Mouse (Mus musculus) MEL (cell line): ENCODE measurements around the gene Nacc2. TPM values are rescaled to one million over a fixed set of nuclear protein-coding genes. Genes with fewer than 3 reads are reported as not detected.

Experiments used
- DNase-seq: peaks from one replicate; pipeline ENCODE4 v3.0.0; 2011; ENCODE audit warnings: low read depth, low spot score
- H3K27ac ChIP-seq: 2 replicates; pipeline ENCODE4 v1.5.1; 2012; ENCODE audit warnings: low read depth, mild to moderate bottlenecking, control low read depth, low read length, moderate library complexity; ENCODE audit not compliant: control insufficient read depth
- H3K27me3 ChIP-seq, 2 experiments: fragments of 150-350 bp in 1 of 2; sonication (generic) in 1 of 2; 2 replicates each; pipeline ENCODE4 v1.6.1; 2012; ENCODE audit warnings: low read length in 2 of 2, mild to moderate bottlenecking in 2 of 2, improper control_type of control experiment in 1 of 2, moderate library complexity in 1 of 2; ENCODE audit not compliant: insufficient read depth in 2 of 2, control insufficient read depth in 1 of 2
- H3K36me3 ChIP-seq, 2 experiments: 2 replicates each; pipeline ENCODE4 v1.6.1; 2012 to 2014; ENCODE audit warnings: low read length in 2 of 2, improper control_type of control experiment in 1 of 2, inconsistent platforms in 1 of 2, mild to moderate bottlenecking in 1 of 2; ENCODE audit not compliant: insufficient read depth in 2 of 2, control insufficient read depth in 1 of 2
- H3K4me1 ChIP-seq, 2 experiments: fragments of 150-350 bp in 1 of 2; sonication (generic) in 1 of 2; 2 replicates each; pipeline ENCODE4 v1.6.1; 2012; ENCODE audit warnings: low read length in 2 of 2, improper control_type of control experiment in 1 of 2, mild to moderate bottlenecking in 1 of 2; ENCODE audit not compliant: insufficient read depth in 2 of 2, control insufficient read depth in 1 of 2
- H3K4me3 ChIP-seq, 2 experiments: fragments of 150-350 bp in 1 of 2; sonication (generic) in 1 of 2; 2 replicates each; pipeline ENCODE4 v1.5.1; 2012; ENCODE audit warnings: low read depth in 2 of 2, low read length in 2 of 2, mild to moderate bottlenecking in 2 of 2, moderate library complexity in 2 of 2, control low read depth in 1 of 2, improper control_type of control experiment in 1 of 2; ENCODE audit not compliant: control insufficient read depth in 1 of 2, insufficient read depth in 1 of 2
- H3K79me2 ChIP-seq: 2 replicates; pipeline ENCODE4 v1.6.1; 2012; ENCODE audit warnings: mild to moderate bottlenecking, low read length, moderate library complexity; ENCODE audit not compliant: control insufficient read depth, poor library complexity, insufficient read depth
- H3K9ac ChIP-seq: 2 replicates; pipeline ENCODE4 v1.6.1; 2012; ENCODE audit warnings: low read depth, mild to moderate bottlenecking, control low read depth, low read length, moderate library complexity; ENCODE audit not compliant: control insufficient read depth, poor library complexity, severe bottlenecking
- H3K9me3 ChIP-seq: fragments of 150-350 bp; sonication (generic); replicated peaks from 2 replicates; pipeline ENCODE4 v1.6.1; 2012; ENCODE audit warnings: mild to moderate bottlenecking, low read length, improper control_type of control experiment, moderate library complexity; ENCODE audit not compliant: insufficient read depth
- CHD1 ChIP-seq: IDR thresholded peaks from 2 replicates; pipeline ENCODE4 v1.6.1; 2012; ENCODE audit warnings: low read depth, mild to moderate bottlenecking, inconsistent platforms, low read length, improper control_type of control experiment
- CTCF ChIP-seq, 3 experiments: IDR thresholded peaks in 2 of 3; conservative IDR thresholded peaks in 1 of 3; 2 replicates each; pipeline ENCODE4 v1.5.1; 2011 to 2012; ENCODE audit warnings: low read length in 3 of 3, low read depth in 2 of 3, mild to moderate bottlenecking in 2 of 3, improper control_type of control experiment in 1 of 3, inconsistent platforms in 1 of 3, mixed read lengths in 1 of 3, moderate library complexity in 1 of 3; ENCODE audit not compliant: control insufficient read depth in 1 of 3, insufficient read depth in 1 of 3, poor library complexity in 1 of 3, severe bottlenecking in 1 of 3
- GABPA ChIP-seq: IDR thresholded peaks from 2 replicates; pipeline ENCODE4 v1.6.1; 2012; ENCODE audit warnings: low read depth, mild to moderate bottlenecking, inconsistent platforms, low read length, improper control_type of control experiment, moderate library complexity
- GATA1 ChIP-seq: IDR thresholded peaks from 2 replicates; pipeline ENCODE4 v1.6.1; 2011; ENCODE audit warnings: low read depth, low read length, improper control_type of control experiment
- HCFC1 ChIP-seq: IDR thresholded peaks from 2 replicates; pipeline ENCODE4 v1.6.1; 2012; ENCODE audit warnings: low read depth, mild to moderate bottlenecking, inconsistent platforms, low read length, improper control_type of control experiment, moderate library complexity
- MEF2A ChIP-seq: IDR thresholded peaks from 2 replicates; pipeline ENCODE4 v1.6.1; 2014; ENCODE audit warnings: low read depth, mild to moderate bottlenecking, inconsistent platforms, low read length, improper control_type of control experiment; ENCODE audit not compliant: poor library complexity, insufficient replicate concordance, severe bottlenecking; ENCODE audit errors: extremely low read depth
- MYC ChIP-seq: IDR thresholded peaks from 2 replicates; pipeline ENCODE4 v1.6.1; 2011; ENCODE audit warnings: low read depth, mild to moderate bottlenecking, low read length, improper control_type of control experiment, moderate library complexity
- NELFE ChIP-seq: IDR thresholded peaks from 2 replicates; pipeline ENCODE4 v1.6.1; 2011; ENCODE audit warnings: low read depth, low read length, improper control_type of control experiment
- NRF1 ChIP-seq: IDR thresholded peaks from 2 replicates; pipeline ENCODE4 v1.6.1; 2014; ENCODE audit warnings: low read depth, mild to moderate bottlenecking, inconsistent platforms, low read length, improper control_type of control experiment, moderate library complexity; ENCODE audit not compliant: poor library complexity, insufficient read depth, severe bottlenecking
- POLR2AphosphoS2 ChIP-seq: IDR thresholded peaks from 2 replicates; pipeline ENCODE4 v1.6.1; 2011; ENCODE audit warnings: low read length, improper control_type of control experiment
- TBP ChIP-seq: IDR thresholded peaks from 2 replicates; pipeline ENCODE4 v1.8.0; 2011; ENCODE audit warnings: low read depth, low read length, improper control_type of control experiment
- TCF12 ChIP-seq: IDR thresholded peaks from 2 replicates; pipeline ENCODE4 v1.6.1; 2014; ENCODE audit warnings: low read depth, mild to moderate bottlenecking, inconsistent platforms, low read length, improper control_type of control experiment, moderate library complexity
- USF2 ChIP-seq, 2 experiments: IDR thresholded peaks; 2 replicates each; pipeline ENCODE4 v1.6.1; 2011 to 2012; ENCODE audit warnings: improper control_type of control experiment in 2 of 2, low read length in 2 of 2, borderline replicate concordance in 1 of 2, inconsistent platforms in 1 of 2, low read depth in 1 of 2, mild to moderate bottlenecking in 1 of 2; ENCODE audit not compliant: insufficient read depth in 1 of 2
- ZC3H11A ChIP-seq: IDR thresholded peaks from 2 replicates; pipeline ENCODE4 v1.6.1; 2012; ENCODE audit warnings: low read depth, mild to moderate bottlenecking, inconsistent platforms, low read length, improper control_type of control experiment
- ZNF384 ChIP-seq: IDR thresholded peaks from 2 replicates; pipeline ENCODE4 v1.6.1; 2012; ENCODE audit warnings: low read depth, mild to moderate bottlenecking, inconsistent platforms, low read length, improper control_type of control experiment
- polyA plus RNA-seq, 2 experiments: library from polyadenylated mRNA; stranded (reverse) in 1 of 2; unstranded in 1 of 2; fragments of >175 nt in 1 of 2; fragments of >200 nt in 1 of 2; gene quantifications; 2 replicates each; pipeline versions ENCODE4 v1.2.1 to v1.2.4; 2012; ENCODE audit warnings: low replicate concordance in 2 of 2, low read depth in 1 of 2; ENCODE audit not compliant: insufficient read length in 2 of 2, insufficient read depth in 1 of 2, missing spikeins in 1 of 2
- total RNA-seq: library from RNA; depleted of rRNA; stranded (reverse); fragments of 300-350 nt; gene quantifications from 2 replicates; pipeline ENCODE4 v1.2.3, GENCODE M21; 2012; rRNA removed

The Nacc2 gene
- total and polyA plus RNA-seq, 3 experiments = 0.19 to 1.7 TPM; not detected in 1

DNA sequence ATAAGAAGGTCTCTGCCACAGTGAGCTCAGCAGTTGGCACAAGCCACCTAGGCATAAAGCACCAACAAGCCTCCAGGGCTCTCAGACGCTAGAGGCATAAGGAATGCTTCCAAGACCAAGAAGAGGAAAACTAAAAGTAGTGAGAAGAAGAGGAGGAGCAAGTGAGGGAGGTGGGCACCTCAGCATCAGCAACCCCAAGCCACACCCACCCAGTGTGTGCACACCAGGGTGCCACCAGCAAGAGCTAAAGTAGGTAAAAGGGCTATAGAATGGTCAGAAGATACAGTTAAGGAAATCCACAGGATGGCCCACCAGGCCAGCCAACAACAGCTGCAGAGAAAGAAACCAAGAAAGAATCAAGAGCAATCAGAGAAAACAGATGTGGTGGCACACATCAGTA, 111.6 kb downstream of the Nacc2 start:
- no peaks in the 10 kb centered on the region for H3K79me2 ChIP-seq
- peaks cover 7 to 13% of the 10 kb centered on the region in 2 experiments; a peak in 3 of 4 replicates for H3K4me1 ChIP-seq
- H3K9ac ChIP-seq = no peak overlapping the region
- TF ChIP-seq HCFC1 = no peak
- no peak for TF ChIP-seq USF2 (IDR thresholded peaks at IDR 0.05; ENCODE audit: borderline replicate concordance in 1 of 2, insufficient read depth in 1 of 2, low read depth in 1 of 2, low read length in 2 of 2)
- no peak for TF ChIP-seq ZNF384
- no peak for TF ChIP-seq NELFE
- no peak for TF ChIP-seq CTCF (IDR thresholded peaks at IDR 0.05 in 2 of 3, conservative IDR thresholded peaks at IDR 0.05 in 1 of 3; ENCODE audit: control insufficient read depth in 1 of 3, insufficient read depth in 1 of 3, low read depth in 2 of 3, low read length in 3 of 3, poor library complexity in 1 of 3, severe bottlenecking in 1 of 3)
- no peak for TF ChIP-seq MYC
- TF ChIP-seq POLR2AphosphoS2 = no peak
- no peak for TF ChIP-seq TBP
- no peak for TF ChIP-seq ZC3H11A
- no peak for TF ChIP-seq GABPA
- TF ChIP-seq MEF2A = no peak
- TF ChIP-seq GATA1 = no peak
- TF ChIP-seq NRF1 = no peak
- TF ChIP-seq TCF12 = no peak
- TF ChIP-seq CHD1 = no peak
- peaks cover 11 to 13% of the 10 kb centered on the region in 2 experiments for H3K36me3 ChIP-seq
- H3K9me3 ChIP-seq = no peaks in the 10 kb centered on the region
- DNase-seq = no peak
- no peak overlapping the region for H3K27ac ChIP-seq
- no peak overlapping the region for H3K4me3 ChIP-seq
- H3K27me3 ChIP-seq = no peaks in the 10 kb centered on the region

Other genes with a start within 250 kb of the Nacc2 start
- gene Camsap1, start 139.9 kb downstream of the Nacc2 start, total RNA-seq = 19.5 and 24.2 TPM in 2 replicates
- 10 to 100 TPM; 25.8 to 30.2 TPM for gene Camsap1, start 139.9 kb downstream of the Nacc2 start, polyA plus RNA-seq
- gene Ubac1, start 101.5 kb downstream of the Nacc2 start, total RNA-seq = 74.2 and 79.1 TPM in 2 replicates
- 10 to 100 TPM in 1 of 2 experiments, not detected in 1; 88.5 TPM for gene Ubac1, start 101.5 kb downstream of the Nacc2 start, polyA plus RNA-seq
- gene Lhx3, start 85.1 kb upstream of the Nacc2 start, total RNA-seq = not detected in 2 replicates
- not detected for gene Lhx3, start 85.1 kb upstream of the Nacc2 start, polyA plus RNA-seq
- gene Qsox2, start 114.3 kb upstream of the Nacc2 start, total RNA-seq = 13.4 and 17.0 TPM in 2 replicates
- 10 to 100 TPM in 1 of 2 experiments, not detected in 1; 12.1 TPM for gene Qsox2, start 114.3 kb upstream of the Nacc2 start, polyA plus RNA-seq
- not detected in 2 replicates for gene Ccdc187, start 171.3 kb upstream of the Nacc2 start, total RNA-seq
- gene Ccdc187, start 171.3 kb upstream of the Nacc2 start, polyA plus RNA-seq = not detected
- 1.4 and 1.7 TPM in 2 replicates for gene Gpsm1, start 192.3 kb upstream of the Nacc2 start, total RNA-seq
- gene Gpsm1, start 192.3 kb upstream of the Nacc2 start, polyA plus RNA-seq = 1 to 10 TPM in 1 of 2 experiments, not detected in 1; 6.9 TPM
- gene Dnlz, start 228.9 kb upstream of the Nacc2 start, total RNA-seq = 17.4 and 21.8 TPM in 2 replicates
- 10 to 100 TPM in 1 of 2 experiments, not detected in 1; 27.7 TPM for gene Dnlz, start 228.9 kb upstream of the Nacc2 start, polyA plus RNA-seq
- 0.16 and 0.35 TPM in 2 replicates for gene Card9, start 237.7 kb upstream of the Nacc2 start, total RNA-seq
- under 1 TPM in 1 of 2 experiments, not detected in 1; 0.72 TPM for gene Card9, start 237.7 kb upstream of the Nacc2 start, polyA plus RNA-seq